Mouse (Mus musculus) hindlimb bud, embryonic 11.5 days (tissue): ENCODE measurements around the gene Upk3a.
A peak's percentile ranks its signal among the peaks of the same experiment; 100 is the strongest.

Experiments
- DNase-seq: peaks from one replicate; pipeline ENCODE4 v3.0.0-alpha.2; 2012; ENCODE audit warnings: low read depth, low spot score; ENCODE audit errors: extremely low spot score

Gene Upk3a

GRCm38 (mm10) chr15:85047865-85048264 lies 30.9 kb downstream of the Upk3a start:
- DNase-seq, result no peak

- DNase-seq, result no peak
These were observed 32.8 kb downstream of the Upk3a start for GRCm38 (mm10) chr15:85049758-85050157.

- DNase-seq, result no peak
These were observed 37.2 kb downstream of the Upk3a start for GRCm38 (mm10) chr15:85054098-85054497.

GRCm38 (mm10) chr15:85055186-85055585 lies 38.2 kb downstream of the Upk3a start:
- no peak for DNase-seq

GRCm38 (mm10) chr15:85063421-85063820 lies 46.5 kb downstream of the Upk3a start:
- no peak for DNase-seq

GRCm38 (mm10) chr15:85070561-85070960 lies 53.6 kb downstream of the Upk3a start:
- DNase-seq, result peak; percentile 33
